Mouse (Mus musculus): ENCODE data around the gene Fpr1. TPM values are rescaled to one million over a fixed set of nuclear protein-coding genes. Genes with fewer than 3 reads are reported as not detected.

Fpr1 gene
- total RNA-seq, 2 experiments from 2014 or later, result 2.9 TPM; not detected in 1

GRCm38 (mm10) chr17:17826751-17827657 is 56.7 kb downstream of the Fpr1 start, which contains the start of gene Spaca6:
Spaca6 (plus strand) TSS chr17:17827158.
- ATAC-seq (replicated peaks; ENCODE audit: poor library complexity, severe bottlenecking), result peak; percentile 37

Other genes starting within 250 kb of the Fpr1 start
- gene Vmn2r90, start 180.2 kb downstream of the Fpr1 start, total RNA-seq (2014; fragmentation: Nextera tagmentation), result not detected in 2 replicates
- gene Vmn2r90, start 180.2 kb downstream of the Fpr1 start, total RNA-seq (2017), result 0.31 TPM in 1 of 2 replicates, not detected in the other
- 1.6 and 3.2 TPM in 2 replicates for gene Spaca6, start 56.8 kb downstream of the Fpr1 start, total RNA-seq (2014; fragmentation: Nextera tagmentation)
- not detected in 2 replicates for gene Spaca6, start 56.8 kb downstream of the Fpr1 start, total RNA-seq (2017)
- gene Has1, start 28.7 kb downstream of the Fpr1 start, total RNA-seq (2014; fragmentation: Nextera tagmentation), result not detected in 2 replicates
- gene Has1, start 28.7 kb downstream of the Fpr1 start, total RNA-seq (2017), result not detected in 2 replicates
- gene Fpr2, start 3.9 kb upstream of the Fpr1 start, total RNA-seq (2014; fragmentation: Nextera tagmentation), result not detected in 2 replicates
- gene Fpr2, start 3.9 kb upstream of the Fpr1 start, total RNA-seq (2017), result 3.5 and 5.0 TPM in 2 replicates
- gene Fpr3, start 3.9 kb upstream of the Fpr1 start, total RNA-seq (2014; fragmentation: Nextera tagmentation), result not detected in 2 replicates
- gene Fpr3, start 3.9 kb upstream of the Fpr1 start, total RNA-seq (2017), result not detected in 2 replicates
- gene Fpr-rs4, start 137.8 kb upstream of the Fpr1 start, total RNA-seq (2014; fragmentation: Nextera tagmentation), result not detected in 2 replicates
- gene Fpr-rs4, start 137.8 kb upstream of the Fpr1 start, total RNA-seq (2017), result not detected in 2 replicates
- not detected in 2 replicates for gene Vmn2r124, start 165.5 kb upstream of the Fpr1 start, total RNA-seq (2014; fragmentation: Nextera tagmentation)
- not detected in 2 replicates for gene Vmn2r124, start 165.5 kb upstream of the Fpr1 start, total RNA-seq (2017)
- gene Vmn2r91, start 201.1 kb upstream of the Fpr1 start, total RNA-seq (2014; fragmentation: Nextera tagmentation), result not detected in 2 replicates
- gene Vmn2r91, start 201.1 kb upstream of the Fpr1 start, total RNA-seq (2017), result not detected in 2 replicates

Measured in granulocyte monocyte progenitor cell, adult 5-6 weeks (primary cell).